Mouse (Mus musculus) cortical plate, adult 2 months (tissue): Measurements from ENCODE around the gene Trpv3. TPM values are rescaled to one million over a fixed set of nuclear protein-coding genes. Genes with fewer than 3 reads are reported as not detected.

Experiments used
- H3K27ac ChIP-seq: fragments of 200-500 bp; 2 replicates; pipeline ENCODE4 v1.5.1; 2012; ENCODE audit warnings: low read length, control low read depth, inconsistent platforms; ENCODE audit not compliant: insufficient read depth
- H3K4me1 ChIP-seq: fragments of 200-500 bp; 2 replicates; pipeline ENCODE4 v1.6.1; 2011; ENCODE audit warnings: low read length; ENCODE audit not compliant: control insufficient read depth, insufficient read depth
- H3K4me3 ChIP-seq: fragments of 200-500 bp; 2 replicates; pipeline ENCODE4 v1.5.1; 2011; ENCODE audit warnings: mild to moderate bottlenecking, low read length, control low read depth; ENCODE audit not compliant: insufficient read depth
- CTCF ChIP-seq: fragments of 200-500 bp; IDR thresholded peaks from 2 replicates; pipeline ENCODE4 v1.5.1; 2011; ENCODE audit warnings: mild to moderate bottlenecking, control low read depth, low read length; ENCODE audit not compliant: insufficient read depth; ENCODE audit errors: extremely low read depth
- POLR2A ChIP-seq: fragments of 200-500 bp; IDR thresholded peaks from 2 replicates; pipeline ENCODE4 v1.6.1; 2011; ENCODE audit warnings: mild to moderate bottlenecking, low read length, control low read depth; ENCODE audit not compliant: insufficient read depth; ENCODE audit errors: extremely low read depth
- polyA plus RNA-seq: library from polyadenylated mRNA; depleted of rRNA; stranded (reverse); fragments of >200 nt; gene quantifications from 2 replicates; pipeline ENCODE4 v1.2.3, GENCODE M21; 2012

The Trpv3 gene
- polyA plus RNA-seq, 1 experiment, result 0.52 TPM

DNA sequence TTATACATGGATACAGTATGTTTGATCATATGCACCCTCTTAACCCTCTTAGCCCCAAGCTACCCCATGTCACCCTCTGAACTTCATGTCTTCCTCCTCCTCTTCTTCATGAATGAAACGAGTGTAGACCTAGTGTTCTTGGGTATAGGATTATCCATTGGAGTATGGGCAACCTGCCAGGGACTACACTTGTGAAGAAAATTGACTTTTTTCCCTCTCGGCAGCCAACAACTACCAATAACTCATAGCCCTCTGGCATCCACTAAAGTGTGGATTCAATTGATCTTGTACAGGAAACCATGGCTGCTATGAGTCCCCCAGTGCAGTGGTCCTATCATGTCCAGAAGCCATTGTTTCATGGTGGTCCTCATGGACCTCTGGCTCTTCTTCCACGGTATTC, 30.5 kb upstream of the Trpv3 start:
- H3K4me1 ChIP-seq, result no peaks in the 10 kb centered on the region
- H3K27ac ChIP-seq, result no peak overlapping the region
- TF ChIP-seq POLR2A (no peak), CTCF (no peak)
- H3K4me3 ChIP-seq, result no peak overlapping the region

DNA sequence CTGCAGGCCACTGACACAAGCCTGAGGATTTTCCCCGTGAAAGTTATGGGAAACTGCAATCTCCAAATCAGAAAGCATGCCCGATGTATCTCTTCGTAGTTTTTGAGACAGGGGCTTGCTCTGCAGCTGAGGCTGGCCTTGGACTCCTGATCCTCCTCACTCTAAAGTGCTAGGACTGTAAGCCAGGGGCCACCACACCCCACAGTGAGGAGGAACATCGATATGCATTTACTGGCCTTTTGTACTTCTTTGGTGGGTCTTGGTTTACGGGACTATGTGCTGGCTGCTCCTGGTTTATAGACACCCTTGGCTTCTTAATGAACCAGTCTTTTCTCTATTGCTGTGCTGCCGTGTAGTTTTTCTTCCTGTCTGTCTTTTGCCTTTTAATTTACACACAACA, 25.0 kb upstream of the Trpv3 start:
- Histone ChIP-seq H3K4me1 (no peaks in the 10 kb centered on the region), H3K27ac (no peak overlapping the region), H3K4me3 (no peak overlapping the region)
- TF ChIP-seq POLR2A (no peak), CTCF (no peak)

DNA sequence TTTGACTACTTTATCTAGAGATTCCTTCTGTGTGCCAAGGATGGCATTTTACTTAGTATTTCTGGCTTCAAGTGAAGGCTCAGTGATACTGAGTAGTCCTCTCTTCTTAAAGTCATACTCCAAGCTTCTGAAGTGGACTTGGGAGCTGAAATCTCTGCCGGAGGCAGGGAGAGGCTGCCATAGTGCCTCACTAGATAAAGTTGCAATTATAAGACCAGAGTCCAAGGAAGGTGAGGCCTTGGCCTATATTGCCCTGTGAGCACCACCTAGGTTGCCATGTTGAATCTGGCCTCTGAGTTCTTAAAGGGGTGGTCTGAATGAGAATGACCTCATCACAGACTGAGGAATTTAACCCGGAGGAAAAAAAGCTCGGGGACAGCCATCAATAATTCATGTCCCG, 24.4 kb upstream of the Trpv3 start:
- Histone ChIP-seq H3K27ac (no peak overlapping the region), H3K4me3 (no peak overlapping the region), H3K4me1 (no peaks in the 10 kb centered on the region)
- TF ChIP-seq CTCF, result no peak
- no peak for TF ChIP-seq POLR2A

DNA sequence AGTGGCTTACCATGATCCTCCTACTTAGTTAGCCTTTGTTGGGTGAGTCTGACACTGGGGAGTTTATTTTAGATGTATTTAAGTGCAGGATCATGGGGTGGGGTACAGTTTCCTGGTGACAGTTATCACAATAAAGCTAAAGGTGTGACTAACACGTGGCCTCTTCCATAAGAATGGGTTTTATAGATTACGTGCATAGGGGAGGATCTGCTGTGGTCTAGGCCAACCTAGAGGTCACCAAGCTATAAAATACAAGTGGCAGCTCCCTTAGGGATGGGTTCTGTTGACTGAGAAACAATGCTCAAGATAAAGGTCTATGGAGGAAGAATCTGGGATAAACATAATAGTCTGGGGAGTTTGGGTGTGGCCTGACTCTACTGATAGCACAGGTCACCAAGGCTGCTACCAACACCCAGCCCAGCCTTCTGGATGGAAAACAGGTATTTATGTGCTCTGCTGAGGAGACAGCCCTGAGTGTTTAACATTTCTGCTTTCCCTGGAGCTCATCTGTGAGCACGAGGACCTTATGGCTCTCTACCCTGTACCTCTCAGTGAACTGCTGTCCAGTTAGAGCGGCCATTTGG, 9.7 kb upstream of the Trpv3 start:
- TF ChIP-seq CTCF (no peak), POLR2A (no peak)
- Histone ChIP-seq H3K27ac (no peak overlapping the region), H3K4me3 (no peak overlapping the region), H3K4me1 (no peaks in the 10 kb centered on the region)

DNA sequence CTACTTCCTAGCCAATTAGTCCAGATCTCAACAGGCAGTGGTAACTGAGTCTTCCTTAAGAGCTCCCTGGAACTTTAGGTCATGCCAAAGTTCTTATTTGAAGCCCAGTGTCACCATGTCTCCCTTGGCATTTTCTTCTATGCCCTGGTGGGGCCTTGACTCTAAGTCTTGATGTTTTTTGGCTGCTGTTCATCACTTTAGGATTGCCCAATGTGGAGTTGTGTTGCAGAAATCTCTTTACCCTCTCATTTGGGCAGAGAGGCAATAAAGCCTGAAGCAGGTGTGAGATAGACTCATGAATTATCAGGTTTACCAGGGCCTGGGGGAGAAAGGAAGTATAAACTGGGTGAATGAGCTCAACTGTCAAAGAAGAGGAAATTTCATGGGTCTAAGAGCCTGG, 8.5 kb upstream of the Trpv3 start:
- Histone ChIP-seq H3K27ac (no peak overlapping the region), H3K4me3 (no peak overlapping the region), H3K4me1 (no peaks in the 10 kb centered on the region)
- no peak for TF ChIP-seq CTCF
- no peak for TF ChIP-seq POLR2A

DNA sequence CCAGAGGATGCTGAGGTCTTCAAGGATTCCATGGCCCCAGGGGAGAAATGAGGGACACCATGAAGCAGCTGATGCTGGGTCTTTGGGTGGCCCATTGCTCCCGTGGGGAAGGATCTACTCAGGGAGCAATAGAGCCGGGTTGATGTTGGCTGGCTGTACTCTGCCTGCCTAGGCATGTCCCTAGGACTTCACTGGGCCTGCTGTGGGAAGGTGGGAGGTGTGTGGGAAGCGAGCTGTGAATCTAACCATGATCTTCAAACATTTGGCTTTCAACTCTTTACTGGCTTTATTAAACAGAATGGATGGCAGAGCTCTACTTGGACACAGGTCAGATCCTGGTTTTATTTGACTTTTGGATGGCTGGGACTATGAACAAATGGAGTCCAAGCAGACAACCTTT, 6.7 kb upstream of the Trpv3 start:
- TF ChIP-seq POLR2A (no peak), CTCF (no peak)
- Histone ChIP-seq H3K27ac (no peak overlapping the region), H3K4me1 (no peaks in the 10 kb centered on the region), H3K4me3 (no peak overlapping the region)

DNA sequence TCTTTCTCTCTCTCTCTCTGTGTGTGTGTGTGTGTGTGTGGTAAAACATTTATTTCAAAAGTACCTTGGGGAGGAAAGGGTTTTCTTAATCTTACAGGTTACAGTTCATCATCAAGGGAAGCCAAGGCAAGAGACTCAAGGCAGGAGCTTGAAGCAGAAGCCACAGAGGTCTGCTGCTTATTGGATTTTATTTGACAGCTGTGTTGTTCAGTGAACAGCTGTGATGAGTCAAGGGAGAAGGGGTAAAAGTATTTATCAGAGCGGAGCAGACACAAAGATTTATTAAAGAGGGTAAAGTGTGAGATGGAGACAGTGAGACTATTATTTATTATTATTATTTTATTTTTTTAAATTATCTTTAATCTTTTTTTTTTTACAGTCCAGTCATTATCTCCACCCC, 5.8 kb upstream of the Trpv3 start:
- Histone ChIP-seq H3K4me1 (no peaks in the 10 kb centered on the region), H3K4me3 (no peak overlapping the region), H3K27ac (no peak overlapping the region)
- TF ChIP-seq POLR2A (no peak), CTCF (no peak)

DNA sequence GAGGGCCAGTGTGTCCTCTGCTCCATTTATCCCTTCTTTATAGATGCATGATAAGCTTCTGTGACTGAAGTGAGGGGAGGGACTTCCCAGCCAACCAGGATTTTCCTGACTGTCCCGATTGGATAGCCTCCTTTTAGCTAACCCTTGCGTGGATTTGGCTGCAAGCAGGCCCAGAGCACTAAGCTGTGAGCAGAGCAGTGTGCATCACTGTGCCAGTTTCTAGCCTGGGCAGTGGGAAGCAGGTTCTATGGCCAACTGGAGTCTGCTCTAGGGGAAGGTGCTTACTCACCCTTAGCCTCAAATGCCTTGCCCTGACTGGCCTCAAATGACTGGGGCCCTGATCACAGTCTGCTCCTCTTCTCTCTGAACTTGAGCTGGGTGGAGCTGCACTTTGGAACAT, 7.6 kb downstream of the Trpv3 start:
- no peaks in the 10 kb centered on the region for H3K4me1 ChIP-seq
- TF ChIP-seq POLR2A, result no peak
- H3K27ac ChIP-seq, result no peak overlapping the region
- H3K4me3 ChIP-seq, result no peak overlapping the region

DNA sequence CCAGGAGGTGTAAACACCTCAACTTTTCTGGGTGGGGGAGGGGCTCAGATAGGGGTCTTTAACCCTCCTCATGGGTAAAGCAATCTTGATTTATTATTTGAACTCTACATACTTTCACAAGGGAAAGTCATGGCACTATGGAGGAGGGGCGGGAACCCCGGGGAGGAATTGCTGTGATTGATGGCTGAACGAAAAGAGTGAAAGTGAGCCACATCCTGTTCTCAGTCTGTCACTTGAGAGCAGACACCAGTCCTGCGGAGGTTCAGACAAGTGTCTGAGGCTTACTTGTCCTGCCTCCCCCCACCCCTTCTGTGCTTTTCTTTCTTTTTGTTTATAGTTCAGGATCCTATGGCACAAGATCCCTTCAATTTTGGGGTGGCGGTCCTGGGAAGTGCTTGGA, 13.5 kb downstream of the Trpv3 start:
- no peak overlapping the region for H3K4me3 ChIP-seq
- no peak overlapping the region for H3K27ac ChIP-seq
- TF ChIP-seq POLR2A (no peak), CTCF (no peak)
- H3K4me1 ChIP-seq, result no peaks in the 10 kb centered on the region

DNA sequence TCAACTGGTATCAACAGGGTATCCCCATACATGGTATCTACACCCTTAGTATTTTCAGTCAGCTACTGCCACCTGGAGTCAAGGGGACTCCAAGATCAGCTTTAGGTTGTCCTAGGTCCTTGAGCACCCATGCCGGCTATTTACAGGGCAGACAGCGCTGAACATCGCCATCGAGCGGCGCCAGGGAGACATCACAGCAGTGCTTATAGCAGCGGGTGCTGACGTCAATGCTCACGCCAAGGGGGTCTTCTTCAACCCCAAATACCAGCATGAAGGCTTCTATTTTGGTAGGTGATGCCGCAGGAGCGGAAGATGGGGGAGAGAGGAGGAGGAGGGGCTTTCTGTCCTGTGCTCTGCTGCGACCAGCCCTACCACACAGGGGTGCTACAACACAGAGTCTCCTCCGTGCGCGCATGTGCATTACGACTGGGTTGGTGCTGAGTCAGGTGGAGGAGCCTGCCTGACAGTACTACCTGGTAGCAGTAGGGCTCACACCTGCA, 14.4 kb downstream of the Trpv3 start:
- peak overlapping the region; percentile 27 for H3K4me3 ChIP-seq
- TF ChIP-seq POLR2A, result peak; percentile 62; the same call in 1 of the 2 replicates
- peak; percentile 63 for TF ChIP-seq CTCF
- no peak overlapping the region for H3K27ac ChIP-seq
- no peaks in the 10 kb centered on the region for H3K4me1 ChIP-seq
